24 mouse cellular contexts compared by ENCODE assay signal in the genomic region with DNA sequence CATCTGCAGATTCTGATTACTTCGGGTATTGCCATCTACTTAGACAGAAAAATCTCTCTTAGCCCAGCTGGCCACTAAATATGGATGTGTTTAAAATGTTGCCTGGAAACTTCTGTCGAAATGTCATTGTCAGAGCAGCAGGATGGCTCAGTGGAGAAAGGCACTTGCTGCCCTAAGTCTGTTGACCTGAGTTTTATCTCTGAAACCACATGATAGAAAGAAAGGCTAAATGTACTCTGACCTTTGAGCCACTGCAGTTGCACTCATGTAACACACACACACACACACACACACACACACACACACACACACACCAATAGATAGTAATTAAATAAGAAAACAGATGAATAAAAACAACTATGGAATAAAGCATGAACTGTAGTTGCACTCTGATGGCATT. TPM values are rescaled to one million over a fixed set of nuclear protein-coding genes. Genes with fewer than 3 reads are reported as not detected.
"Had no signal": no experiment of that assay in that cellular context is flagged by ENCODE, and none has a peak within 500 bp of the region (broad histone marks: within the 10 kb centered on the region; RNA-seq: fewer than 3 reads in every experiment).

No protein-coding gene starts in this region.

- H3K9me3 ChIP-seq: neural tube, embryonic 13.5 days; neural tube, embryonic 15.5 days; stomach, embryonic 15.5 days had no signal

- H3K4me2 ChIP-seq: neural tube, embryonic 13.5 days; neural tube, embryonic 15.5 days; stomach, embryonic 15.5 days had no signal

- H3K4me3 ChIP-seq: neural tube, embryonic 13.5 days; neural tube, embryonic 15.5 days; stomach, embryonic 15.5 days had no signal

- H3K36me3 ChIP-seq: neural tube, embryonic 13.5 days; neural tube, embryonic 15.5 days; stomach, embryonic 15.5 days had no signal

- H3K4me1 ChIP-seq: neural tube, embryonic 13.5 days; neural tube, embryonic 15.5 days; stomach, embryonic 15.5 days had no signal

- H3K27me3 ChIP-seq: neural tube, embryonic 13.5 days; neural tube, embryonic 15.5 days; stomach, embryonic 15.5 days had no signal

- H3K27ac ChIP-seq: neural tube, embryonic 13.5 days; neural tube, embryonic 15.5 days; stomach, embryonic 15.5 days; stomach, postnatal 0 days had no signal

- DNase-seq: retina, postnatal 1 day; right cerebral cortex, adult 18-20 months; right cerebral cortex, postnatal 14 days; right cerebral cortex, postnatal 25 days; right cerebral cortex, postnatal 4 days; spleen, adult 18-20 months; thymus, adult 18-20 months; thymus, adult 2 months; thymus, postnatal 14 days; thymus, postnatal 25 days; thymus, postnatal 36 days; thymus, postnatal 4 days had no signal

- H3K9ac ChIP-seq: neural tube, embryonic 13.5 days; neural tube, embryonic 15.5 days; stomach, embryonic 15.5 days had no signal

RNA-seq across cellular contexts. Expression of a gene that starts 52.3 kb away (rescaled TPM):
- total RNA-seq: neutrophil, adult 5-6 weeks had no signal
- polyA plus RNA-seq: neural tube, embryonic 13.5 days; neural tube, embryonic 14.5 days; neural tube, embryonic 15.5 days; small intestine, adult 2 months; spleen, adult 2 months; stomach, embryonic 14.5 days; stomach, embryonic 15.5 days; stomach, embryonic 16.5 days; stomach, postnatal 0 days; thymus, adult 2 months; thymus, postnatal 0 days; urinary bladder, adult 2 months had no signal
